Mouse (Mus musculus) gastrocnemius, postnatal 36 days (tissue): ENCODE data around the gene Wls. TPM values are rescaled to one million over a fixed set of nuclear protein-coding genes. Genes with fewer than 3 reads are reported as not detected.

Experiments used
- DNase-seq, 2 experiments: peaks; one replicate each; pipeline ENCODE4 v3.0.0; 2022
- intact Hi-C: fragments of 180-260 bp; cut with DNase I; formaldehyde crosslinking; loops from one replicate; pipeline ENCODE4 v1.15.1; 2025
- long read RNA-seq, 2 experiments: library from polyadenylated mRNA; stranded (forward); transcript quantifications; one replicate each; pipeline ENCODE4 v2.0.0; 2021
- total RNA-seq, 2 experiments: library from RNA; stranded (reverse); gene quantifications; 2 replicates each; pipeline ENCODE4 v1.2.3; 2021

Wls gene
- total RNA-seq, result 10 to 100 TPM; 14.5 to 17.4 TPM
- long read RNA-seq, experiment 1, transcript Wls-201 (12 exons, 3,559 nt), result major isoform, 6 of 9 reads
- long read RNA-seq, experiment 1, partial matches to known transcripts, result 2 of 9 reads
- long read RNA-seq, experiment 1, other reads (novel, unspliced or antisense), result 1 of 9 reads
- long read RNA-seq, experiment 2, partial matches to known transcripts, result 0 of 8 reads
- long read RNA-seq, experiment 2, other reads (novel, unspliced or antisense), result 1 of 8 reads

- intact Hi-C loops, result no loop called here
- peak; percentile 39 to 51 for DNase-seq
Observed at GRCm38 (mm10) chr3:159839481-159839880, at the start of gene Wls. Gene Wls (plus strand): TSS chr3:159839672.

GRCm38 (mm10) chr3:159789781-159790180 lies 49.7 kb upstream of the Wls start:
- no peak for DNase-seq
- intact Hi-C loops, result no loop called here

DNA sequence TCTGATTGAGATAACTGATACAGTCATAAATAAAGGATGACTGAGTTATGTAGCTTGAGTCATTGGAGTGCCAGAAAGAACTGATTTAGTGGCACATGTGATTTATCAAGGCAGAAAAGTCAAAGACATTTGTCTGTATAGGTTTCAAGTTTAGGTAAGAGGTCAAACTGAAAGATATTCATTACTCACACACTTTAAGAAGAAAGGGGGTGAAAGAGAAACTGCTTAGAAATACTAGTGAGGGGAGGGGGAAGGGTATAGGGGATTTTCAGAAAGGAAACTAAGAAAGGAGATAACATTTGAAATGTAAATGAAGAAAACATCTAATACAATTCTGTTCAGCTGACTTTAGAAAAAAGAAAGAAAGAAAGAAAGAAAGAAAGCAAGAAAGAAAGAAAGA lies 7.9 kb upstream of the Wls start:
- intact Hi-C loops, result no loop called here
- no peak for DNase-seq

DNA sequence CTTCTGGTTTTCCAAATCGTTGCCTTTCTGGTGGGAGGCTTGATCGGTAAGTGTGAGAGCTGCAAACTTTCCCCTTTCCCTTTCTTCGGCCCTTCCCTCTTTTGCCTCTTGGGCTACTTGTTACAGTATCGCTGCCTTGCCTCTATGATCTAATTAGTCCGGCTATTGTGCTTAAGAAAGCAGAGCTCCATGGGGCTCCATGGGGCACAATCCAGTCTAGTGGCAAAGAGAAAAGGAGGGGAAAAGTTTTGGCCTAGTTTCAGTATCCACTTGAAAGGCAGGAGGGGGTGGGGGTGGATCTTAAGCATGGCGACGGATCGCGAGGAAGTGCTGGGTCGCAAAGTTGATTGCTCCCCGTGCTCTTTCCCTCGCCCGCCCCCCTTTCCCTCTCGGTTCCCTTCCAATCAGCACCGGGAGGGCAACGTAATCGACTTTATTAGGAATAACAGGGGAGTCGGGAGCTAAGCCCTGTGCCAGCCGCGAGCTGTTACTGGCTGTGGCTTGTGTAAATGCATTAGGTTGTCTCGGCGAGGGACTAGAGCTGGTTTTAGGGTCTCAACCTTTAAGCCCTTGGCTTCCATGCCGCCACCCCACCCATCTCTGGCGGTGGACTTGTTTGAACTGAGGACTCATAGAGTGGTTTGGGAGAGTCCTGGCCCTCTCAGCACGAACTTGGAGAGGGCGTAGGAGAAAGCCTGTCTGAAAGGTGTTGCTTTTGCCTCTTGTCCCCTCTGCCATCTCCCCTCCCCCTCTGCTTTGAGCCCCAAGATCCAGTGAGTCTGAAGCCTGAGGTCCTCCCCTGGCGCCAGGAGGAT lies 737 bp downstream of the Wls start:
- DNase-seq, result peak; percentile 48 to 54
- intact Hi-C loops, result no loop called here

DNA sequence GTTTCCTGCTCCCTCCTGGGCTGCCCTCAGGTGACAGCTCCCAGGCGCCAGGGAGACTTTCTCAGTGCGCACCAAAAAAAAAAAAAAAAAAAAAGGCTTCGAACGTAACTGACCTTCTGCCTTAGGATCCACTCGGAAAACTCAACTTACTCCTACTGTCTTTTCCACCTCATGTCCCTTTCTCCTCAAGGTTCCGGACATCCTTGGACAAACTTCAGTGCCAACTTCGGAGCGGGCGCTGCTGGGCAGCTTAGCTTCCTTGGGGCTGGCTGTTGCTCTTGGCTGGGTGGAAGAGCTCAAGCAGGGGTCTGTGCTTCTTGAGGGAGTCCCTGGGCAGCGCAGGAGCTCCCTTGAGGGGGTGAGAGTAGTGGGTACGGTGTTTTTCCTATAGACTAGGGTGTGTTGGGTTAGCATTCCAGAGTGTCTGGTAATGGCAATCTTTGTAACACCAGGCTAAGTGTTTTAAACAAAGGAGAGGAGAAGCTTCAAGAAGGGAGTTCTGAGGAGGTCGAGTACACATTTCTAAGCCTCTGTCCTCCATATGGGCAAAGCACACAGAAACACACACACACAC lies 1.4 kb downstream of the Wls start:
- intact Hi-C loops, result no loop called here
- DNase-seq, result no peak

- intact Hi-C loops, result no loop called here
- no peak for DNase-seq
Observed at GRCm38 (mm10) chr3:159841458-159841857, 2.0 kb downstream of the Wls start.

DNA sequence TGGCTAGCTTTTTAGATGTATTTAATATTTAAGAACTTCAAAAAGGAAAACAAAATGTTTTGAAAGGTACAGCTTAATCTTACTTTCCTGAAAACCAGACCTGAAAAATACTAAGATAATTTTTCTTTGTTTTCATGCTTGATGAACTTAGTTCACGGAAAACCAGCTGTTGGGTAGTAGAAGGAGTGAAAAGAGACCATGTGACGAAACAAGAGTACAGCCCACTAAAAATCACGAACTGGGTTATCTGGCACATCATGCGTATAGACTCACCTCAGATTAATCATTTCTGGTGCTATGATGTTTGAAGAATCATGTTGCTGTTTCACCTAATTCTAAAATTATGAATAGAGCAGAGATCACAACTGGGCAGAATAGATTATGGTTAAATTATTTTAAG lies 3.7 kb downstream of the Wls start:
- intact Hi-C loops, result no loop called here
- DNase-seq, result no peak

DNA sequence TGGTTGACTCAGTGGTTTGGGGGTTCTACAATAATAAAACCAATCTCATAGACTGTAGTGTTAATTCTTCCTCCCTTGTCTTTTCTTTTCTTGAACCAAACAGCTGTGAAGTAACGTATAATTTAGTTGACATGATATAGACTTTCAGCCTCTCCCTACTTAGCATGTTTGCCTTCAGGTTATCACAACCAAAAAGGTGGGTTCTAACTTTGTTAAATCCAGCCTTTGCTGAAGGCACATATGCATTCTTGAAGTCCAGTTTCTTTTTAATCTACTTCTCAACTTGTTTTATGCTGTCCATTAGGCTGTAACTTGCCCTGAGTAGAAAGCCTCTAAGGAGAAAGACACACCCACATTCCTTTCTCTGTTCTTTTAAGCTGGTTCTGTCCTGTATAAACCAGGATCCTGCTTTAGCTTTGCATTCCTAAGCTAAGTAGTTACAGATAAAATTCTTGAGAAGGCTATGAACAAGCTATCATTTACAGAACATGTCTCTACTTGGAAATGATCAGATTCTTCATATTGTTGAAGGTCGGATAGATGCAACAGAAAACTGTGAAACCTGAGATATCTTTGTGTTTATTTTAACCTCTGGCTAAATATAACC lies 8.0 kb downstream of the Wls start:
- intact Hi-C loops, result no loop called here
- DNase-seq, result no peak

DNA sequence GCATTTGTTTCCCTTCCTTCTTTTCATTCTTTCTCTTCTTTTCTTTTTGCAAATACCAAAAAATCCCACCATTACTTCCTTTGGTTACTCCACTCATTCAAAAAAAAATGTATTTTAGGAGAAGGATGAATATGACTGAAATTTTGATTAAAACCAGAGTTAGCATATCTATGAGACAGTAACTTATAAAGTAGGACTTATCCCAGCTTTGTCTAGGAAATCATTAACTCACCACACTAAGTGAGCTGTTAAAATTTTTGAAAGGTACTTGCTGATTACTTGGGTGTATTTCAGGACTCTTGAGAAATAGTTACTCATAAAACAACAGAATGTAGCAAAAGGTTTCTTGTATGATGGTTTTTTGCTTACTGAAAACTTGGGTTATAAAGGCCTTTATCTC lies 8.7 kb downstream of the Wls start:
- DNase-seq, result no peak
- intact Hi-C loops, result no loop called here

- intact Hi-C loops, result no loop called here
- DNase-seq, result no peak
Observed at GRCm38 (mm10) chr3:159851476-159851875, 12.0 kb downstream of the Wls start.

DNA sequence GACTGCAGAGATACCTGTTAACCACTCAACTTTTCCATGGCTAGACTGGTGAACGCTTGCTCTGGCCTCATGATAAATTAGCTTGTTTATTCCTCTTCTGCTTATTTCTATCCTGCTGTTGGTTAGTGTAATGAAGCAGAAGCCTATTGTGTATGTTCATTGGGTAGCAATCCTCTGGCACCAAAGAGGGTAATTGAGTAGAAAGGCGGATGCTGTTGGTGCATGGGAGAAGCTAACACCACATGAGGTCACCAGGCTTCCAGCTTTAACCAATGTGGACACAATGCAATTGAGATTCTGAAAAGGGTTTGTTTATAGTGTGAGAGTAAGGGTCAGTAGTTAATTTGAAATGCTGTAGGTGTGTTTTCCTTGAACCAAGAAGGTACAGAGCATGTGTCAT lies 12.5 kb downstream of the Wls start:
- intact Hi-C loops, result no loop called here
- DNase-seq, result no peak

GRCm38 (mm10) chr3:159857112-159857511 lies 17.6 kb downstream of the Wls start:
- no peak for DNase-seq
- intact Hi-C loops, result no loop called here

DNA sequence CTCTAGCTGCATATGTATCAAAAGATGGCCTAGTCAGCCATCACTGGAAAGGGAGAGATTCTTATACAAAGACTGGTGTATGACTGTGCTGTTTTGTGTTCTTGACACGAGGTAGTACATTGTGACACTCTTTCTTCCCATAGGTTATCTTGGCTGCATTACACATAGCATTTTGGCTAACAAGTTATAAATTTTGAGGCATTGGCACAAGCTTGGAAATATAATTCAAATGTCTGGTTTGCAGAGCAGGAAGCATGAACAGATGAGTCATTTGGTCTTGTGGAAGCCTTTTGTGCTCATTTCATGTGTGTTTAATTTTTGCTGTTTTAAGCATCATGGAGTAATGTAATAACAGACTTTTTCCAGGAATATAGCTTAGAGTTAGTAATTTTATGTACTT lies 26.2 kb downstream of the Wls start:
- DNase-seq, result no peak
- intact Hi-C loops, result no loop called here

DNA sequence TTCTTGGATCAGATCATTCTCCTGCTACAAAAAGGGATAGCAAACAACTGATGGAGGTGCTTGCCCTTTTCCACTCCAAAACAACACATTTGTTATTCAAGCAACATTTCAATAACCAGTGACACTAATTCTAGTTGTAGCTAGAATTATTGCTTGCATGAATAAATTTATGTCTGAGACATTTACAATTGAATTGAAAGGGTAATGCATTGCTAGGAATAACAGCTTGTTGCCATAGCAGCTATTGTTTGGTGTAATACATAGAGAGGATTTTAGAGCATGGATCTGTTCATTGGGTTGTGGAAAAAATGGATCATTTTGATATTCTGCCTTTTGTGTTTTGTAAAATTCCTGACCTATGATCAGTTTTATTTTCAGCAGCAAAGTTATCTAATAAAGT lies 39.5 kb downstream of the Wls start:
- intact Hi-C loops, result no loop called here

DNA sequence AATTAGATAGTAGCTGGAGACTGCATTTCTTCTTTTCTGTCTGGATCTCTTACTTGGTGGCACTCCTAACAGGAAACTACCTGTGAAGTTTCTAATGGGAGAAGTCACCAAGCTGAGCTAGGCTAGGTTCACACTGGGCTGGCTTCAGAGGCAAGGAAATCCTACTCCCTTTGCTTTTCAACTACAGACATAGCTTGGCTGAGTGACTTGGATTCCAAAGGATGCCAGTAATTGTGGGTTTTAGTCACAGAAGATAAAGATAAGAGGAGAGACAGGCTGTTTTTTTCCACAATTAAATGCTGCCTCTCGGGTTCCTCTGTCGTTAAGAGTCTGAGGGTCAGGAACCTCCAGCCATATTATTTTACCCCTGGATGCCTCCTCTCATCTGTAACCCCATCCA lies 43.9 kb downstream of the Wls start:
- intact Hi-C loops, result no loop called here
- no peak for DNase-seq

More for the DNA sequence above, 39.5 kb downstream of the Wls start:
- no peak for DNase-seq

- DNase-seq, result no peak
- intact Hi-C loops, result no loop called here
Observed at GRCm38 (mm10) chr3:159884802-159885201, 45.3 kb downstream of the Wls start.

- intact Hi-C loops, result no loop called here
- peak; percentile 20 to 40 for DNase-seq
Observed at GRCm38 (mm10) chr3:159885271-159885670, 45.8 kb downstream of the Wls start.

GRCm38 (mm10) chr3:159885781-159886400 lies 46.4 kb downstream of the Wls start:
- intact Hi-C loops, result no loop called here
- DNase-seq, result no peak

- no peak for DNase-seq
- intact Hi-C loops, result no loop called here
Observed at GRCm38 (mm10) chr3:159890176-159891056, 50.9 kb downstream of the Wls start.
